Mouse (Mus musculus): Measurements from ENCODE around the gene Kctd19.

DNA sequence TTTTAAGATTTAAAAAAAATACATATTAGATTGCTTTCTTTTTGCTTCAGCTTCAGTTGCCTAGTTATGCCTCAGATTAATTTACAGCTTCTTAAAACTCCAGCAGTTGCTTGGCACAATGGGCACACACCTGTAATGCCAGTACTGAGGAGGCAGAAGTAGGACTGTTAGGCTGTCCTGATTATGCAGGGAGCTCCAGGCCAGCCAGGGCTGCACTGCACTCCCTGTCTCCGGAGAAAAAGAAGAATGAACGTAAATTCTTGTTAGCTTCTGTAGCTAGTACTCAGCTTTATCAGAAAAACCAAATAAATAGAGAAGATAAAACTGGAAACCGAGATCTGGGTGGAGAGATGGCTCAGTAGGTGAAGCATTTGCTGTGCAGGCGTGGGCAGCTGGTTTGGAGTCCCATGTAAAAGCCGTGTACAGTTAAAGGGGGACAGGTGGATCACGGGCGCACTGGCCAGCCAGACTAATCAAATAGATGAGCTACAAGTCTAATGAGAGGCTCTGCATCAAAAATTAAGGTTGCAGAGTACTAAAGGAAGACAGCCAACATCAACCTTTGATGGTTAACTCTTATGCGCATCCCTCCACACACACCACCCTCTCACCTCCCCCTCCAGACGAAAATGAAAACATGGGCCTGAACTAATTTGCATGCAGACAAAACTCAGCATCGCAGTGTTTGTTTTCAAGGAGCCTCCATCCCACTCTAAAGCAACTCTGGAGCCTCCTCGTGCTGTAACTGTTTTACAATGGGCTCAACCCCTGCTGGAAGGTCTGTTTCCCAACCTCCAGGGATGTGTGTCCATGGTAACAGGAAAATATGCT lies 32.2 kb upstream of the Kctd19 start:
- TF ChIP-seq CTCF (IDR thresholded peaks at IDR 0.05; ENCODE audit: insufficient read depth, low read length) (no peak), POLR2A (IDR thresholded peaks at IDR 0.05; ENCODE audit: borderline replicate concordance, extremely low read depth, low read depth, low read length) (no peak)

All from lung, adult 2 months (tissue).